Mouse (Mus musculus) CH12.LX (cell line): ENCODE results near the gene Mrpl40. TPM values are rescaled to one million over a fixed set of nuclear protein-coding genes. Genes with fewer than 3 reads are reported as not detected.
A peak's percentile ranks its signal among the peaks of the same experiment; 100 is the strongest.

ENCODE experiments used
- DNase-seq: peaks from one replicate; pipeline ENCODE4 v3.0.0-alpha.2; 2013; ENCODE audit errors: extremely low read depth
- H3K27ac ChIP-seq: 2 replicates; pipeline ENCODE4 v1.5.1; 2012; ENCODE audit warnings: low read depth, mild to moderate bottlenecking, control low read depth, moderate library complexity; ENCODE audit not compliant: insufficient read depth
- H3K27me3 ChIP-seq: replicated peaks from 2 replicates; pipeline ENCODE3; 2012; ENCODE audit warnings: inconsistent platforms
- H3K36me3 ChIP-seq, 2 experiments: replicated peaks in 1 of 2; 2 replicates each; pipeline versions ENCODE3 to v1.6.1; 2012; ENCODE audit warnings: inconsistent platforms in 1 of 2, low read length in 1 of 2, mild to moderate bottlenecking in 1 of 2, mixed read lengths in 1 of 2, moderate library complexity in 1 of 2; ENCODE audit not compliant: control insufficient read depth in 1 of 2, insufficient read depth in 1 of 2
- H3K4me1 ChIP-seq, 2 experiments: 2 replicates each; pipeline ENCODE4 v1.6.1; 2012; ENCODE audit warnings: inconsistent platforms in 1 of 2, moderate library complexity in 1 of 2; ENCODE audit not compliant: insufficient read depth in 2 of 2, control insufficient read depth in 1 of 2
- H3K4me2 ChIP-seq: 2 replicates; pipeline ENCODE4 v1.6.1; 2012; ENCODE audit warnings: low read depth, mild to moderate bottlenecking, control low read depth; ENCODE audit not compliant: poor library complexity, insufficient read depth, severe bottlenecking
- H3K4me3 ChIP-seq, 3 experiments: fragments of 150-350 bp in 1 of 3; sonication (generic) in 1 of 3; replicated peaks in 1 of 3; 2 replicates each; pipeline versions ENCODE3 to v1.5.1; 2011 to 2012; ENCODE audit warnings: low read depth in 2 of 3, low read length in 2 of 3, mild to moderate bottlenecking in 2 of 3, moderate library complexity in 2 of 3, control low read depth in 1 of 3, improper control_type of control experiment in 1 of 3, inconsistent platforms in 1 of 3, mixed read lengths in 1 of 3; ENCODE audit not compliant: poor library complexity in 1 of 3
- H3K79me2 ChIP-seq: replicated peaks from 2 replicates; pipeline ENCODE4 v1.6.1; 2012; ENCODE audit warnings: mild to moderate bottlenecking, moderate library complexity; ENCODE audit not compliant: control insufficient read depth, poor library complexity, insufficient read depth, severe bottlenecking; ENCODE audit errors: extremely low read depth
- H3K9ac ChIP-seq: 2 replicates; pipeline ENCODE4 v1.6.1; 2012; ENCODE audit warnings: low read depth, mild to moderate bottlenecking, control low read depth, moderate library complexity; ENCODE audit not compliant: insufficient read depth
- H3K9me3 ChIP-seq: replicated peaks from 2 replicates; pipeline ENCODE3; 2012; ENCODE audit warnings: low read length, inconsistent platforms, mixed read lengths
- CHD1 ChIP-seq: IDR thresholded peaks from 2 replicates; pipeline ENCODE4 v1.6.1; 2012; ENCODE audit warnings: low read depth, low read length, improper control_type of control experiment, inconsistent platforms
- CTCF ChIP-seq, 2 experiments: IDR thresholded peaks in 1 of 2; conservative IDR thresholded peaks in 1 of 2; 2 replicates each; pipeline ENCODE4 v1.5.1; 2011 to 2012; ENCODE audit warnings: low read depth in 2 of 2, low read length in 2 of 2, improper control_type of control experiment in 1 of 2, inconsistent platforms in 1 of 2, mild to moderate bottlenecking in 1 of 2, moderate library complexity in 1 of 2
- EP300 ChIP-seq: IDR thresholded peaks from 2 replicates; pipeline ENCODE4 v1.6.1; 2011; ENCODE audit warnings: low read length, improper control_type of control experiment
- ETS1 ChIP-seq: conservative IDR thresholded peaks from 2 replicates; pipeline ENCODE4 v1.6.1; 2012; ENCODE audit warnings: low read depth, mild to moderate bottlenecking, inconsistent platforms, low read length, improper control_type of control experiment, moderate library complexity
- HCFC1 ChIP-seq: IDR thresholded peaks from 2 replicates; pipeline ENCODE4 v1.6.1; 2012; ENCODE audit warnings: low read depth, mild to moderate bottlenecking, inconsistent platforms, low read length, improper control_type of control experiment
- JUND ChIP-seq: conservative IDR thresholded peaks from 2 replicates; pipeline ENCODE4 v1.6.1; 2011; ENCODE audit warnings: low read depth, low read length, improper control_type of control experiment
- MAFK ChIP-seq: IDR thresholded peaks from 2 replicates; pipeline ENCODE4 v1.6.1; 2011; ENCODE audit warnings: low read length, improper control_type of control experiment; ENCODE audit not compliant: insufficient replicate concordance
- MAX ChIP-seq: IDR thresholded peaks from 2 replicates; pipeline ENCODE4 v1.6.1; 2011; ENCODE audit warnings: low read length, improper control_type of control experiment
- MEF2A ChIP-seq: IDR thresholded peaks from 2 replicates; pipeline ENCODE4 v1.6.1; 2014; ENCODE audit warnings: low read depth, mild to moderate bottlenecking, inconsistent platforms, low read length, improper control_type of control experiment, borderline replicate concordance
- MXI1 ChIP-seq: IDR thresholded peaks from 2 replicates; pipeline ENCODE4 v1.6.1; 2011; ENCODE audit warnings: mild to moderate bottlenecking, low read depth, low read length, improper control_type of control experiment
- POLR2A ChIP-seq: IDR thresholded peaks from 2 replicates; pipeline ENCODE4 v1.6.1; 2011; ENCODE audit warnings: low read depth, mild to moderate bottlenecking, improper control_type of control experiment, low read length
- POLR2AphosphoS2 ChIP-seq: IDR thresholded peaks from 2 replicates; pipeline ENCODE4 v1.6.1; 2011; ENCODE audit warnings: low read depth, low read length, improper control_type of control experiment
- RCOR1 ChIP-seq: conservative IDR thresholded peaks from 2 replicates; pipeline ENCODE4 v1.6.1; 2012; ENCODE audit warnings: low read depth, mild to moderate bottlenecking, inconsistent platforms, low read length, improper control_type of control experiment
- SMC3 ChIP-seq: IDR thresholded peaks from 2 replicates; pipeline ENCODE4 v1.6.1; 2011; ENCODE audit warnings: low read depth, low read length, improper control_type of control experiment
- USF1 ChIP-seq: IDR thresholded peaks from 2 replicates; pipeline ENCODE4 v1.6.1; 2014; ENCODE audit warnings: low read depth, mild to moderate bottlenecking, inconsistent platforms, low read length, improper control_type of control experiment
- ZC3H11A ChIP-seq: IDR thresholded peaks from 2 replicates; pipeline ENCODE4 v1.6.1; 2012; ENCODE audit warnings: low read depth, mild to moderate bottlenecking, inconsistent platforms, low read length, improper control_type of control experiment
- dilution Hi-C: fragments of 300-500 bp; cut with MboI; formaldehyde crosslinking; loops from 2 replicates; pipeline ENCODE4 v1.14.3; 2020; ENCODE audit warnings: low sequenced_read_pairs; ENCODE audit not compliant: extremely low pct_unique_long_range_greater_than_20kb, extremely low pct_ligation_motif_present
- in situ Hi-C: fragments of 300-500 bp; cut with MboI; formaldehyde crosslinking; loops from 3 replicates; pipeline ENCODE4 v1.14.3; 2019; ENCODE audit warnings: low sequenced_read_pairs, low pct_ligation_motif_present, low pct_unique_long_range_greater_than_20kb, mixed read lengths
- polyA plus RNA-seq: library from polyadenylated mRNA; unstranded; fragments of >175 nt; gene quantifications from 2 replicates; pipeline ENCODE4 v1.2.1, GENCODE M21; 2012; ENCODE audit warnings: low read depth; ENCODE audit not compliant: insufficient read length
- total RNA-seq, 2 experiments: library from RNA; depleted of rRNA; stranded (reverse); fragments of 300-350 nt in 1 of 2; fragments of >200 nt in 1 of 2; gene quantifications; 2 replicates each; pipeline ENCODE4 v1.2.3; 2012 to 2014

The Mrpl40 gene
- total and polyA plus RNA-seq, 3 experiments: 115 to 188 (median 171) TPM

- Histone ChIP-seq H3K9ac (no peak overlapping the region), H3K4me2 (no peak overlapping the region), H3K4me3 (no peak overlapping the region), H3K27me3 (no peaks in the 10 kb centered on the region), H3K4me1 (peaks cover 0 to 41% of the 10 kb centered on the region in 2 experiments; a peak in 2 of 4 replicates), H3K27ac (no peak overlapping the region), H3K9me3 (no peaks in the 10 kb centered on the region), H3K79me2 (peaks cover 39% of the 10 kb centered on the region), H3K36me3 (peaks cover 36 to 92% of the 10 kb centered on the region in 2 experiments)
- dilution Hi-C loops: no loop called here
- no peak for TF ChIP-seq MAX
- no peak for TF ChIP-seq CHD1
- TF ChIP-seq JUND: no peak
- no peak for TF ChIP-seq CTCF (conservative IDR thresholded peaks at IDR 0.05 in 1 of 2, IDR thresholded peaks at IDR 0.05 in 1 of 2; ENCODE audit: low read depth in 2 of 2, low read length in 2 of 2)
- no peak for TF ChIP-seq MAFK
- no peak for TF ChIP-seq EP300
- TF ChIP-seq RCOR1: no peak
- in situ Hi-C loops: no loop called here
- DNase-seq: peak; percentile 20
These were observed 18.6 kb upstream of the Mrpl40 start for GRCm38 (mm10) chr16:18895249-18895648.

GRCm38 (mm10) chr16:18893840-18894372 is 17.2 kb upstream of the Mrpl40 start:
- Histone ChIP-seq H3K36me3 (peaks cover 25 to 90% of the 10 kb centered on the region in 2 experiments), H3K27ac (no peak overlapping the region), H3K4me1 (peaks cover 0 to 51% of the 10 kb centered on the region in 2 experiments; a peak in 3 of 4 replicates), H3K79me2 (peaks cover 51% of the 10 kb centered on the region), H3K4me3 (no peak overlapping the region), H3K9me3 (no peaks in the 10 kb centered on the region), H3K4me2 (no peak overlapping the region), H3K27me3 (no peaks in the 10 kb centered on the region), H3K9ac (no peak overlapping the region)
- dilution Hi-C loops: no loop called here
- DNase-seq: no peak
- in situ Hi-C loops: no loop called here
- TF ChIP-seq USF1: no peak
- TF ChIP-seq POLR2AphosphoS2: no peak
- no peak for TF ChIP-seq HCFC1
- no peak for TF ChIP-seq CTCF (conservative IDR thresholded peaks at IDR 0.05 in 1 of 2, IDR thresholded peaks at IDR 0.05 in 1 of 2; ENCODE audit: low read depth in 2 of 2, low read length in 2 of 2)
- TF ChIP-seq POLR2A: no peak
- TF ChIP-seq MXI1: no peak
- no peak for TF ChIP-seq MEF2A
- no peak for TF ChIP-seq SMC3

- Histone ChIP-seq H3K79me2 (peaks cover 89% of the 10 kb centered on the region), H3K9ac (no peak overlapping the region), H3K36me3 (peaks cover 9 to 73% of the 10 kb centered on the region in 2 experiments), H3K27me3 (no peaks in the 10 kb centered on the region), H3K4me1 (peaks cover 2 to 54% of the 10 kb centered on the region in 2 experiments; a peak in 3 of 4 replicates), H3K4me2 (no peak overlapping the region), H3K4me3 (no peak overlapping the region), H3K9me3 (no peaks in the 10 kb centered on the region), H3K27ac (no peak overlapping the region)
- in situ Hi-C loops: no loop called here
- DNase-seq: no peak
- TF ChIP-seq ETS1 (no peak), ZC3H11A (no peak), CTCF (conservative IDR thresholded peaks at IDR 0.05 in 1 of 2, IDR thresholded peaks at IDR 0.05 in 1 of 2; ENCODE audit: low read depth in 2 of 2, low read length in 2 of 2) (0 out of 4 replicates have a peak, but pooled peaks of 1 of the 2 experiments have one; percentile 29)
- dilution Hi-C loops: no loop called here
These were observed 7.4 kb upstream of the Mrpl40 start for GRCm38 (mm10) chr16:18884044-18884443.
